Mouse (Mus musculus): ENCODE data around the gene Men1. TPM values are rescaled to one million over a fixed set of nuclear protein-coding genes. Genes with fewer than 3 reads are reported as not detected.

The Men1 gene
- polyA plus RNA-seq, 1 experiment = 38.5 TPM

DNA sequence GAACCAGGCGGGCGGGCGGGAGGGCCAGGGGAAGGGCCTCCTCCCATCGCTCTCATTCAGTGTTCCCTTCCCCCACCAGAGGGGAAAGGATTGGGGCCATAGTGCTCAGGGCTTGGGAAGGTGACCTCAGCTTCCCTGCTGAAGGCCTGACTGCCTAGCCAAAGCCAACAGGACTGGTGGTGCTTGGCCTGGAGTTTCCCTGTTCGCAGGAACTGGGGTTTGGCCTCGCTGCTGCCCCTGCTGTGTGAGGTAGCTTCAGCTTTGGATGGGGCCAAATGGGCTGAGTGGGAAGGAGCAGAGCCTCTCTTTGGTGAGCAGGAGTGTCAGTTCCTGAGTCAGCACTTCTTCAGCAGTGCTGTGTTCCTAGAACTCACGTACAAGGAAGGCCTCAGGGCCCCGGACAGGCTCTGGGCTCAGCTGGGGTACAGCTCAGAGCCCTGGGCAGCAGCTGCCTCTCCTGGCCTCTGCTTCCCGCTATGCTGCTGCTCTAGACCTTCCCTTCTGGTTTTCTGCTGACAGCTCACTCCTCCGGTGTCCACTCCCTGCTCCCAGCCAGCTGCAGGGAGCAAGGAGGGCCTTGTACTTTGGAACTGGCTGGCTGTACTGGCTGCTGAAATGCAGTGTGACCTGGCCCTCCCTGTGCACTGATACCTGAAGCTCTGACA is 43.5 kb upstream of the Men1 start:
- TF ChIP-seq CTCF (IDR thresholded peaks at IDR 0.05; ENCODE audit: extremely low read depth, insufficient read length, insufficient replicate concordance, low read depth, low read length) (no peak), POLR2A (IDR thresholded peaks at IDR 0.05; ENCODE audit: low read depth, low read length) (peak; percentile 83)
- Histone ChIP-seq H3K4me3 (ENCODE audit: low read depth, low read length) (peak overlapping the region; percentile 6; the same call in 1 of the 2 replicates), H3K27ac (ENCODE audit: insufficient read depth, low read depth, low read length) (peak overlapping the region; percentile 98), H3K27me3 (ENCODE audit: control insufficient read depth, insufficient read depth, low read length) (no peaks in the 10 kb centered on the region), H3K4me1 (ENCODE audit: control insufficient read depth, insufficient read depth, insufficient read length, low read length) (peaks cover 46% of the 10 kb centered on the region), H3K36me3 (ENCODE audit: control insufficient read depth, insufficient read depth, low read length) (peaks cover 58% of the 10 kb centered on the region)
- WGBS = 33% methylated on average over 10 of the region's 10 CpGs

GRCm38 (mm10) chr19:6292262-6292661 is 42.5 kb upstream of the Men1 start:
- TF ChIP-seq CTCF (IDR thresholded peaks at IDR 0.05; ENCODE audit: extremely low read depth, insufficient read length, insufficient replicate concordance, low read depth, low read length) (no peak), POLR2A (IDR thresholded peaks at IDR 0.05; ENCODE audit: low read depth, low read length) (no peak)
- Histone ChIP-seq H3K27ac (ENCODE audit: insufficient read depth, low read depth, low read length) (peak overlapping the region; percentile 98), H3K4me3 (ENCODE audit: low read depth, low read length) (no peak overlapping the region), H3K36me3 (ENCODE audit: control insufficient read depth, insufficient read depth, low read length) (peaks cover 56% of the 10 kb centered on the region), H3K4me1 (ENCODE audit: control insufficient read depth, insufficient read depth, insufficient read length, low read length) (peaks cover 44% of the 10 kb centered on the region), H3K27me3 (ENCODE audit: control insufficient read depth, insufficient read depth, low read length) (no peaks in the 10 kb centered on the region)
- WGBS = 90% methylated on average over 5 of the region's 5 CpGs

GRCm38 (mm10) chr19:6294301-6294700 is 40.5 kb upstream of the Men1 start:
- Histone ChIP-seq H3K36me3 (ENCODE audit: control insufficient read depth, insufficient read depth, low read length) (peaks cover 65% of the 10 kb centered on the region), H3K4me1 (ENCODE audit: control insufficient read depth, insufficient read depth, insufficient read length, low read length) (peaks cover 55% of the 10 kb centered on the region), H3K27ac (ENCODE audit: insufficient read depth, low read depth, low read length) (peak overlapping the region; percentile 72; the same call in 1 of the 2 replicates), H3K27me3 (ENCODE audit: control insufficient read depth, insufficient read depth, low read length) (no peaks in the 10 kb centered on the region), H3K4me3 (ENCODE audit: low read depth, low read length) (no peak overlapping the region)
- 93% methylated on average over 17 of the region's 17 CpGs for WGBS
- TF ChIP-seq CTCF (IDR thresholded peaks at IDR 0.05; ENCODE audit: extremely low read depth, insufficient read length, insufficient replicate concordance, low read depth, low read length) = no peak
- no peak for TF ChIP-seq POLR2A (IDR thresholded peaks at IDR 0.05; ENCODE audit: low read depth, low read length)

GRCm38 (mm10) chr19:6296551-6297210 is 38.1 kb upstream of the Men1 start:
- 74% methylated on average over 5 of the region's 5 CpGs for WGBS
- TF ChIP-seq CTCF (IDR thresholded peaks at IDR 0.05; ENCODE audit: extremely low read depth, insufficient read length, insufficient replicate concordance, low read depth, low read length) = no peak
- TF ChIP-seq POLR2A (IDR thresholded peaks at IDR 0.05; ENCODE audit: low read depth, low read length) = no peak
- Histone ChIP-seq H3K4me3 (ENCODE audit: low read depth, low read length) (no peak overlapping the region), H3K27ac (ENCODE audit: insufficient read depth, low read depth, low read length) (peak overlapping the region; percentile 65), H3K4me1 (ENCODE audit: control insufficient read depth, insufficient read depth, insufficient read length, low read length) (peaks cover 49% of the 10 kb centered on the region), H3K36me3 (ENCODE audit: control insufficient read depth, insufficient read depth, low read length) (peaks cover 67% of the 10 kb centered on the region), H3K27me3 (ENCODE audit: control insufficient read depth, insufficient read depth, low read length) (no peaks in the 10 kb centered on the region)

DNA sequence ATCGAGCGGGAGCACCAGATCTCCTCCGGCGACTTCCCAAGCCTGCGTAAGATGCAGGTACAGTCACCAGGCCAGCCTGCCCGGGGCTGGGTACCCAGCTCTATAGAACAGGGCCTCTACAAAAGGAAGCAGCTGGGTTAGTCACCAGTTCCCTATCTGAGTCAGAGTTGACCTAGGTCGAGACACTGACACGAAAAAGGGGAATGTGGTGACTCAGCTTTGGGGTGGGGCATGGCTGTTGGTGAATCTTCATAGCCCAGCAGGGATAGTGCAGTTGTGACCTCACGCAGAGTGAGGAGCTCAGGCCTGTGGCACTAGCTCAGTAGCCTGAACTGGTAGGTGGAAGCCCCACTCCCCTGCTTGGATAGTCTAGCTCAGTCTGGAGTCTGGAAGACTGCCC is 37.1 kb upstream of the Men1 start:
- no peak for TF ChIP-seq CTCF (IDR thresholded peaks at IDR 0.05; ENCODE audit: extremely low read depth, insufficient read length, insufficient replicate concordance, low read depth, low read length)
- no peak for TF ChIP-seq POLR2A (IDR thresholded peaks at IDR 0.05; ENCODE audit: low read depth, low read length)
- WGBS = 66% methylated on average over 9 of the region's 9 CpGs
- Histone ChIP-seq H3K4me3 (ENCODE audit: low read depth, low read length) (no peak overlapping the region), H3K4me1 (ENCODE audit: control insufficient read depth, insufficient read depth, insufficient read length, low read length) (peaks cover 40% of the 10 kb centered on the region), H3K36me3 (ENCODE audit: control insufficient read depth, insufficient read depth, low read length) (peaks cover 65% of the 10 kb centered on the region), H3K27me3 (ENCODE audit: control insufficient read depth, insufficient read depth, low read length) (no peaks in the 10 kb centered on the region), H3K27ac (ENCODE audit: insufficient read depth, low read depth, low read length) (peak overlapping the region; percentile 71)

- no peak overlapping the region for H3K4me3 ChIP-seq (ENCODE audit: low read depth, low read length)
- TF ChIP-seq CTCF (IDR thresholded peaks at IDR 0.05; ENCODE audit: extremely low read depth, insufficient read length, insufficient replicate concordance, low read depth, low read length) = no peak
- no peak for TF ChIP-seq POLR2A (IDR thresholded peaks at IDR 0.05; ENCODE audit: low read depth, low read length)
- H3K4me1 ChIP-seq (ENCODE audit: control insufficient read depth, insufficient read depth, insufficient read length, low read length) = peaks cover 34% of the 10 kb centered on the region
- H3K36me3 ChIP-seq (ENCODE audit: control insufficient read depth, insufficient read depth, low read length) = peaks cover 59% of the 10 kb centered on the region
- H3K27ac ChIP-seq (ENCODE audit: insufficient read depth, low read depth, low read length) = peak overlapping the region; percentile 21; the same call in 1 of the 2 replicates
- H3K27me3 ChIP-seq (ENCODE audit: control insufficient read depth, insufficient read depth, low read length) = no peaks in the 10 kb centered on the region
- 73% methylated on average over 4 of the region's 4 CpGs for WGBS
Measured at GRCm38 (mm10) chr19:6299003-6299402, 35.8 kb upstream of the Men1 start.
